Mouse (Mus musculus): ENCODE data around the gene Gpr153. TPM values are rescaled to one million over a fixed set of nuclear protein-coding genes. Genes with fewer than 3 reads are reported as not detected.

The Gpr153 gene
- polyA plus RNA-seq, 1 experiment from 2014 or later, result 11.1 TPM

GRCm38 (mm10) chr4:152239974-152240373 lies 34.1 kb upstream of the Gpr153 start:
- Histone ChIP-seq H3K27me3 (replicated peaks; ENCODE audit: insufficient read depth, low read length) (no peaks in the 10 kb centered on the region), H3K4me3 (ENCODE audit: low read depth, low read length) (no peak overlapping the region), H3K9me3 (ENCODE audit: low read length) (no peaks in the 10 kb centered on the region), H3K4me2 (replicated peaks; ENCODE audit: low read depth, low read length) (no peak overlapping the region), H3K9ac (replicated peaks; ENCODE audit: low read depth) (no peak overlapping the region), H3K27ac (ENCODE audit: low read length) (no peak overlapping the region), H3K36me3 (ENCODE audit: insufficient read depth, low read length) (no peaks in the 10 kb centered on the region), H3K4me1 (ENCODE audit: insufficient read depth, low read depth, low read length) (no peaks in the 10 kb centered on the region)
- WGBS, result 63% methylated on average over 4 of the region's 4 CpGs
- ATAC-seq, result peak; percentile 32; the same call in 1 of the 2 replicates
- DNase-seq (ENCODE audit: low spot score), result no peak
- TF ChIP-seq CTCF (IDR thresholded peaks at IDR 0.05), result no peak

GRCm38 (mm10) chr4:152243241-152243891 lies 30.7 kb upstream of the Gpr153 start:
- Histone ChIP-seq H3K4me3 (ENCODE audit: low read depth, low read length) (no peak overlapping the region), H3K4me2 (replicated peaks; ENCODE audit: low read depth, low read length) (no peak overlapping the region), H3K9me3 (ENCODE audit: low read length) (no peaks in the 10 kb centered on the region), H3K27me3 (replicated peaks; ENCODE audit: insufficient read depth, low read length) (no peaks in the 10 kb centered on the region), H3K4me1 (ENCODE audit: insufficient read depth, low read depth, low read length) (no peaks in the 10 kb centered on the region), H3K9ac (replicated peaks; ENCODE audit: low read depth) (no peak overlapping the region), H3K36me3 (ENCODE audit: insufficient read depth, low read length) (no peaks in the 10 kb centered on the region), H3K27ac (ENCODE audit: low read length) (no peak overlapping the region)
- ATAC-seq, result no peak
- 85% methylated on average over 9 of the region's 9 CpGs for WGBS
- TF ChIP-seq CTCF (IDR thresholded peaks at IDR 0.05), result no peak
- DNase-seq (ENCODE audit: low spot score), result no peak

GRCm38 (mm10) chr4:152243969-152244368 lies 30.1 kb upstream of the Gpr153 start:
- ATAC-seq (no peak), DNase-seq (ENCODE audit: low spot score) (no peak)
- Histone ChIP-seq H3K4me3 (ENCODE audit: low read depth, low read length) (no peak overlapping the region), H3K27ac (ENCODE audit: low read length) (no peak overlapping the region), H3K9me3 (ENCODE audit: low read length) (no peaks in the 10 kb centered on the region), H3K4me1 (ENCODE audit: insufficient read depth, low read depth, low read length) (no peaks in the 10 kb centered on the region), H3K27me3 (replicated peaks; ENCODE audit: insufficient read depth, low read length) (no peaks in the 10 kb centered on the region), H3K4me2 (replicated peaks; ENCODE audit: low read depth, low read length) (no peak overlapping the region), H3K36me3 (ENCODE audit: insufficient read depth, low read length) (no peaks in the 10 kb centered on the region), H3K9ac (replicated peaks; ENCODE audit: low read depth) (no peak overlapping the region)
- no peak for TF ChIP-seq EP300 (IDR thresholded peaks at IDR 0.05)
- no peak for TF ChIP-seq CTCF (IDR thresholded peaks at IDR 0.05)
- 92% methylated on average over 8 of the region's 8 CpGs for WGBS

GRCm38 (mm10) chr4:152244545-152245522 lies 29.2 kb upstream of the Gpr153 start:
- Histone ChIP-seq H3K36me3 (ENCODE audit: insufficient read depth, low read length) (no peaks in the 10 kb centered on the region), H3K4me1 (ENCODE audit: insufficient read depth, low read depth, low read length) (no peaks in the 10 kb centered on the region), H3K9me3 (ENCODE audit: low read length) (no peaks in the 10 kb centered on the region), H3K27ac (ENCODE audit: low read length) (no peak overlapping the region), H3K9ac (replicated peaks; ENCODE audit: low read depth) (no peak overlapping the region), H3K4me2 (replicated peaks; ENCODE audit: low read depth, low read length) (no peak overlapping the region), H3K27me3 (replicated peaks; ENCODE audit: insufficient read depth, low read length) (no peaks in the 10 kb centered on the region), H3K4me3 (ENCODE audit: low read depth, low read length) (no peak overlapping the region)
- no peak for ATAC-seq
- WGBS, result 86% methylated on average over 11 of the region's 11 CpGs
- DNase-seq (ENCODE audit: low spot score), result no peak
- TF ChIP-seq EP300 (IDR thresholded peaks at IDR 0.05), result no peak
- no peak for TF ChIP-seq CTCF (IDR thresholded peaks at IDR 0.05)

- Histone ChIP-seq H3K9me3 (ENCODE audit: low read length) (no peaks in the 10 kb centered on the region), H3K36me3 (ENCODE audit: insufficient read depth, low read length) (no peaks in the 10 kb centered on the region), H3K4me2 (replicated peaks; ENCODE audit: low read depth, low read length) (no peak overlapping the region), H3K27me3 (replicated peaks; ENCODE audit: insufficient read depth, low read length) (no peaks in the 10 kb centered on the region), H3K4me1 (ENCODE audit: insufficient read depth, low read depth, low read length) (no peaks in the 10 kb centered on the region), H3K27ac (ENCODE audit: low read length) (no peak overlapping the region), H3K9ac (replicated peaks; ENCODE audit: low read depth) (no peak overlapping the region), H3K4me3 (ENCODE audit: low read depth, low read length) (no peak overlapping the region)
- TF ChIP-seq EP300 (IDR thresholded peaks at IDR 0.05) (no peak), CTCF (IDR thresholded peaks at IDR 0.05) (no peak)
- DNase-seq (ENCODE audit: low spot score) (no peak), ATAC-seq (no peak)
- 80% methylated on average over 6 of the region's 6 CpGs for WGBS
Observed at GRCm38 (mm10) chr4:152246011-152246410, 28.0 kb upstream of the Gpr153 start.

- DNase-seq (ENCODE audit: low spot score) (no peak), ATAC-seq (no peak)
- no peak overlapping the region for H3K4me3 ChIP-seq (ENCODE audit: low read depth, low read length)
- no peak overlapping the region for H3K27ac ChIP-seq (ENCODE audit: low read length)
- 56% methylated on average over 3 of the region's 3 CpGs for WGBS
- no peak overlapping the region for H3K9ac ChIP-seq (replicated peaks; ENCODE audit: low read depth)
- TF ChIP-seq CTCF (IDR thresholded peaks at IDR 0.05), result no peak
- TF ChIP-seq EP300 (IDR thresholded peaks at IDR 0.05), result no peak
- no peaks in the 10 kb centered on the region for H3K9me3 ChIP-seq (ENCODE audit: low read length)
- no peaks in the 10 kb centered on the region for H3K27me3 ChIP-seq (replicated peaks; ENCODE audit: insufficient read depth, low read length)
- H3K4me2 ChIP-seq (replicated peaks; ENCODE audit: low read depth, low read length), result no peak overlapping the region
- H3K4me1 ChIP-seq (ENCODE audit: insufficient read depth, low read depth, low read length), result no peaks in the 10 kb centered on the region
- H3K36me3 ChIP-seq (ENCODE audit: insufficient read depth, low read length), result no peaks in the 10 kb centered on the region
Observed at GRCm38 (mm10) chr4:152247195-152247594, 26.8 kb upstream of the Gpr153 start.

All from lung, postnatal 0 days (tissue).